Mouse (Mus musculus) neural tube, embryonic 15.5 days (tissue): Measurements from ENCODE around the gene Ttll9. TPM values are rescaled to one million over a fixed set of nuclear protein-coding genes. Genes with fewer than 3 reads are reported as not detected.
A peak's percentile ranks its signal among the peaks of the same experiment; 100 is the strongest.

Source experiments
- ATAC-seq: fragments of 200-750 bp; cut with Nextera tagmentation; 2 replicates; pipeline ENCODE4 v1.8.0; 2017; ENCODE audit warnings: mild to moderate bottlenecking, moderate TSS enrichment, moderate library complexity; ENCODE audit not compliant: low FRiP score
- H3K27ac ChIP-seq: fragments of 300-500 bp; sonication (generic); replicated peaks from 2 replicates; pipeline ENCODE4 v1.5.1; 2015; ENCODE audit warnings: mild to moderate bottlenecking, inconsistent platforms
- H3K27me3 ChIP-seq: fragments of 300-500 bp; sonication (generic); replicated peaks from 2 replicates; pipeline ENCODE4 v1.6.1; 2015; ENCODE audit warnings: inconsistent platforms
- H3K36me3 ChIP-seq: fragments of 300-500 bp; sonication (generic); 2 replicates; pipeline ENCODE4 v1.6.1; 2015; ENCODE audit warnings: inconsistent platforms
- H3K4me1 ChIP-seq: fragments of 300-500 bp; sonication (generic); 2 replicates; pipeline ENCODE4 v1.6.1; 2015; ENCODE audit warnings: inconsistent platforms
- H3K4me2 ChIP-seq: fragments of 300-500 bp; sonication (generic); 2 replicates; pipeline ENCODE4 v1.6.1; 2015; ENCODE audit warnings: inconsistent platforms, mild to moderate bottlenecking, moderate library complexity
- H3K4me3 ChIP-seq: fragments of 300-500 bp; sonication (generic); replicated peaks from 2 replicates; pipeline ENCODE4 v1.5.1; 2015; ENCODE audit warnings: mild to moderate bottlenecking, inconsistent platforms
- H3K9ac ChIP-seq: fragments of 300-500 bp; sonication (generic); replicated peaks from 2 replicates; pipeline ENCODE4 v1.6.1; 2015; ENCODE audit warnings: mild to moderate bottlenecking, inconsistent platforms
- H3K9me3 ChIP-seq: fragments of 300-500 bp; sonication (generic); replicated peaks from 2 replicates; pipeline ENCODE4 v1.6.1; 2016; ENCODE audit warnings: inconsistent platforms
- WGBS: fragments of 180-500 bp; shearing (Covaris S2); methylation state at CpG from one replicate; pipeline ENCODE4 v1.1.7; 2015; ENCODE audit warnings: mixed read lengths; 5-methylcytosine and 5-hydroxymethylcytosine counted together
- polyA plus RNA-seq: library from polyadenylated mRNA; unstranded; fragments of >200 nt; fragmentation: Nextera tagmentation; extraction: Ambion mirVana; gene quantifications from 2 replicates; pipeline ENCODE4 v1.2.1, GENCODE M21; 2015

The Ttll9 gene
- 8.1 and 8.7 TPM in 2 replicates for polyA plus RNA-seq

- WGBS, result 2% methylated on average over 34 of the region's 34 CpGs
- no peak within 1 kb of the TSS; the same call in 1 of the 2 replicates for H3K27ac ChIP-seq
- peak within 1 kb of the TSS; percentile 34 for H3K9ac ChIP-seq
- 0 out of 2 replicates have a peak, but pooled peaks cover 3% of the 10 kb centered on the region for H3K4me1 ChIP-seq
- H3K36me3 ChIP-seq, result no peaks in the 10 kb centered on the region
- H3K4me2 ChIP-seq, result peak within 1 kb of the TSS; percentile 80
- H3K9me3 ChIP-seq, result no peaks in the 10 kb centered on the region
- peak; percentile 93 for ATAC-seq
- H3K4me3 ChIP-seq, result peak within 1 kb of the TSS; percentile 52
- peaks cover 3% of the 10 kb centered on the region; the same call in 1 of the 2 replicates for H3K27me3 ChIP-seq
Observed at GRCm38 (mm10) chr2:152962091-152962793, at the start of gene Ttll9. Gene Ttll9, plus strand, starts transcription at chr2:152962485.

GRCm38 (mm10) chr2:152913471-152913870, 48.8 kb upstream of the Ttll9 start:
- Histone ChIP-seq H3K4me1 (peaks cover 11% of the 10 kb centered on the region), H3K4me2 (no peak overlapping the region), H3K27me3 (peaks cover 58% of the 10 kb centered on the region), H3K4me3 (no peak overlapping the region), H3K9me3 (no peaks in the 10 kb centered on the region), H3K9ac (no peak overlapping the region), H3K27ac (no peak overlapping the region), H3K36me3 (no peaks in the 10 kb centered on the region)
- no peak for ATAC-seq
- 43% methylated on average over 7 of the region's 7 CpGs for WGBS

- H3K9me3 ChIP-seq, result no peaks in the 10 kb centered on the region
- peak overlapping the region; percentile 29 for H3K4me3 ChIP-seq
- WGBS, result 3% methylated on average over 18 of the region's 18 CpGs
- no peak overlapping the region for H3K27ac ChIP-seq
- ATAC-seq, result peak; percentile 85
- peak overlapping the region; percentile 63 for H3K4me2 ChIP-seq
- H3K36me3 ChIP-seq, result no peaks in the 10 kb centered on the region
- H3K27me3 ChIP-seq, result peaks cover 58% of the 10 kb centered on the region
- peak overlapping the region; percentile 30; the same call in 1 of the 2 replicates for H3K9ac ChIP-seq
- peaks cover 11% of the 10 kb centered on the region for H3K4me1 ChIP-seq
Observed at GRCm38 (mm10) chr2:152914310-152915120, 47.8 kb upstream of the Ttll9 start.

DNA sequence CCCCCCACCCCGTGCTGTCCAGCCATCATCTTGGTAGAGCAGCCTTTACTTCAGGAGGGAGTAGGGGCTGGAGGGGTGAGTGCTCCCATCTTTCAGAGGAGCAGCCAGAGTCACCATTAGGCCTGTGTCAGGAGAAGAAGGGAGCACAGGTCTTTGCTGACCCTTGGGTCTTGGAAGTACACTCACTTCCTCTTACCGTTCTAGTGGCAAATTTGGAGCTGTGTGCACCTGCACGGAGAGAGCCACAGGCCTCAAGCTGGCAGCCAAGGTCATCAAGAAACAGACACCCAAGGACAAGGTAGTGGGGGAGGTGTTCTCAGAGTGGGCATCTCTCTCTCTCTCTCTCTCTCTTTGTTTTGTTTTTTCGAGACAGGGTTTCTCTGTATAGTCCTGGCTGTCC, 46.8 kb upstream of the Ttll9 start:
- 70% methylated on average over 4 of the region's 4 CpGs for WGBS

DNA sequence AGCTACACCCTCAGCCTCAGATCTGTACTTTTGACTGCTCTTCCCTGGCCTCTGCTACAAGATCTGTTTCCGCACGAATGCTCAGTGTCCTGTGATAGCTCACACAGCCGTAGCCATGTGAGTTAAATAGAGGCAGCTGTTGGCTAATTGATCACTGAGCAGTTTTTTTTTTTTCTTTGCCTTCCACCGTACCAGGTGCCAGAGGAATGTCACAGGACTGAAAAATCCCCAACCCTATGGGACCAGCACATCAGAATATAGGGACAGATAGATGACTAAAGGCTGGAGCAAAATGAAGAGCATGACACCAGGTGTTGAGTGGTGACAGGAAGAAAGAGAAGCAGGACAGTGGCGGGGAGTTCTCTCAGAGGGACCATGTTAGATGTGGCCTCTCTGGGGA, 46.2 kb upstream of the Ttll9 start:
- Histone ChIP-seq H3K4me1 (peaks cover 11% of the 10 kb centered on the region), H3K27ac (no peak overlapping the region), H3K9ac (no peak overlapping the region), H3K4me2 (no peak overlapping the region), H3K4me3 (no peak overlapping the region), H3K36me3 (no peaks in the 10 kb centered on the region), H3K9me3 (no peaks in the 10 kb centered on the region), H3K27me3 (peaks cover 44% of the 10 kb centered on the region)
- no peak for ATAC-seq
- 56% methylated on average over 5 of the region's 5 CpGs for WGBS

More for the DNA sequence above, 46.8 kb upstream of the Ttll9 start:
- Histone ChIP-seq H3K4me3 (no peak overlapping the region), H3K9ac (no peak overlapping the region), H3K9me3 (no peaks in the 10 kb centered on the region), H3K27ac (no peak overlapping the region), H3K36me3 (no peaks in the 10 kb centered on the region), H3K4me1 (peaks cover 11% of the 10 kb centered on the region), H3K27me3 (peaks cover 51% of the 10 kb centered on the region), H3K4me2 (no peak overlapping the region)
- ATAC-seq, result no peak

DNA sequence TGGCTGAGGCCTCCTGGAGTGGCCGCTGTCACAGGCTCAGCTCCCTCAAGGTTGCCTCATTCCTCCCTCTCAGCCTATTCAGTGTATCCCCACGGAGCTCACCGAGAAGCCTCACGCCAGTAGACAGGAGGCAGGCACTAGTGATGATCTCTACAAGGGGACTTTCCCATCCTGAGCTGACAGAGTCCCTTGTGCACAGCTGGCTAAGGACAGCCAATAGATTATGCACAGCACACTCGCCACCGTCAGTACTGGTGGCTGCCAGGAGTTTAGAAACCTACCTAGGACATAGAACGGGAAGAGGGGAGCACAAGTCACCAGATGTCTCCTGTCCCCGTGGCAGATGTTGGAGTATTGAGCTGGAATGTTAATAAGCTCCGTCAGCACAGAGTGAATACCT, 44.6 kb upstream of the Ttll9 start:
- H3K27ac ChIP-seq, result no peak overlapping the region
- H3K36me3 ChIP-seq, result no peaks in the 10 kb centered on the region
- no peak for ATAC-seq
- H3K9ac ChIP-seq, result no peak overlapping the region
- peaks cover 11% of the 10 kb centered on the region for H3K4me1 ChIP-seq
- H3K9me3 ChIP-seq, result no peaks in the 10 kb centered on the region
- no peak overlapping the region for H3K4me3 ChIP-seq
- 52% methylated on average over 9 of the region's 9 CpGs for WGBS
- H3K4me2 ChIP-seq, result no peak overlapping the region
- peaks cover 30% of the 10 kb centered on the region for H3K27me3 ChIP-seq

DNA sequence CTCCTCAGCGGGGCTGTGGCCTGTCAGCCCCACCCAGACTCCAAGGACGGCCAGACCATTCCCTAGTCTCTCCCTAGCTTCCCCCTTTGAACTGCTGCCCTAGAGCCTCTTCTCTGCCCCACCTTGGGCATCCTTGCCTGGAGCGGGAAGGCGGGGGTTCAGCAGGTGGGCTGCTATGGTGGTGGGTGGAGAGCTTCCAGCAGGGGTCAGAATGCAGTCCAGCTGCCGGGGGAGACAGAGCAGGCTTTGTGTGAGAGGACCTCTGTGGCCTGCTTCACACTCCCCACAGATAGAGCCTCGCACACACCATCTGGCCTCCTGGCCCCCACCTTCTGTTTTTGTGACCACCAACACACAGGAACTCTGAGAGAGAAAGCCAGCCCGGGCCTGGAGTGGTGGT, 39.9 kb upstream of the Ttll9 start:
- 41% methylated on average over 7 of the region's 7 CpGs for whole genome bisulfite sequencing
- H3K9me3 ChIP-seq, result no peaks in the 10 kb centered on the region
- H3K4me2 ChIP-seq, result no peak overlapping the region
- no peak overlapping the region for H3K27ac ChIP-seq
- no peak overlapping the region for H3K4me3 ChIP-seq
- 0 out of 2 replicates have a peak, but pooled peaks cover 3% of the 10 kb centered on the region for H3K27me3 ChIP-seq
- no peaks in the 10 kb centered on the region for H3K4me1 ChIP-seq
- no peaks in the 10 kb centered on the region for H3K36me3 ChIP-seq
- no peak overlapping the region for H3K9ac ChIP-seq
- ATAC-seq, result no peak

- H3K27me3 ChIP-seq, result no peaks in the 10 kb centered on the region
- H3K27ac ChIP-seq, result no peak overlapping the region
- no peaks in the 10 kb centered on the region for H3K4me1 ChIP-seq
- 81% methylated on average over 3 of the region's 3 CpGs for WGBS
- no peaks in the 10 kb centered on the region for H3K9me3 ChIP-seq
- H3K4me3 ChIP-seq, result no peak overlapping the region
- H3K9ac ChIP-seq, result no peak overlapping the region
- ATAC-seq, result no peak
- H3K36me3 ChIP-seq, result no peaks in the 10 kb centered on the region
- H3K4me2 ChIP-seq, result no peak overlapping the region
Observed at GRCm38 (mm10) chr2:152923621-152924020, 38.7 kb upstream of the Ttll9 start.

- no peak overlapping the region for H3K9ac ChIP-seq
- no peak overlapping the region for H3K4me3 ChIP-seq
- no peaks in the 10 kb centered on the region for H3K4me1 ChIP-seq
- no peaks in the 10 kb centered on the region for H3K9me3 ChIP-seq
- H3K27ac ChIP-seq, result no peak overlapping the region
- H3K27me3 ChIP-seq, result no peaks in the 10 kb centered on the region
- 63% methylated on average over 8 of the region's 8 CpGs for WGBS
- H3K36me3 ChIP-seq, result no peaks in the 10 kb centered on the region
- no peak for ATAC-seq
- no peak overlapping the region for H3K4me2 ChIP-seq
Observed at GRCm38 (mm10) chr2:152924128-152924527, 38.2 kb upstream of the Ttll9 start.

GRCm38 (mm10) chr2:152924543-152924942, 37.7 kb upstream of the Ttll9 start:
- no peak for ATAC-seq
- H3K9me3 ChIP-seq, result no peaks in the 10 kb centered on the region
- H3K4me1 ChIP-seq, result no peaks in the 10 kb centered on the region
- H3K9ac ChIP-seq, result no peak overlapping the region
- no peak overlapping the region for H3K27ac ChIP-seq
- H3K36me3 ChIP-seq, result no peaks in the 10 kb centered on the region
- H3K4me2 ChIP-seq, result no peak overlapping the region
- H3K4me3 ChIP-seq, result no peak overlapping the region
- 85% methylated on average over 5 of the region's 5 CpGs for WGBS
- no peaks in the 10 kb centered on the region for H3K27me3 ChIP-seq

DNA sequence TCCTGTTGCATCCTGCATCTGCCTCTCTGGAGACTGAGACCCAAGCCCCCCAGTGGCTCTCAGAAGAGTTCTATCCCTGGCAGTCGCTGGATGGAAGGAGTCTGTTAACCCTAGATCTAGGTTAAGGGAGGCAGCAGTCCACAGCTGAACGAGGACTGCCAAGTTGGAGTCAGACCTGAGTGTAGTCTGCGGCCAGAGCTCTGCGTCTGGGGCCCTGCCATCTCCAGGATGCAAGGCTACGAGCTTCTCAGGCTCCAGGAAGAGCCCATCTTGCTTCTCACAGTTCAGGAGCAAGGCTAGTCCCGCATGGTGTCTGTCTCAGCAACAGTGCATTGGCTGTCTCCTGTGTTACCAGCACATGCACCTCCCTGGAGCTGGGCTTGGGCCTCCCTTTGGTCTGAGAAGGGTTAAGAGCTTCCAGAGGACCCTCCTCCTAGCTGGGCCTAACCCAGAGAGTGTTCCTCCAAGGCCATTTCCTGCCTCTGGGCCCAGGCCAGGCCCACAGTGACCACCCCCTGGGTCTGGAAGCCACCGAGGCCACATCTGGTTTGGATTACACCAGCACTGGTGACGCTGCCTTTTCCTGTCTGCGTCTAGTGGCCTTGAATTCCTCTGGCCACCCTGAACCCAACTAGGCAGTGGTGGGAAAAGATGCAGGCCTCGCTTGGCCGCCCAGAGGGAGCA, 37.0 kb upstream of the Ttll9 start:
- H3K27me3 ChIP-seq, result no peaks in the 10 kb centered on the region
- 67% methylated on average over 11 of the region's 11 CpGs for WGBS
- no peak overlapping the region for H3K4me2 ChIP-seq
- no peak overlapping the region for H3K9ac ChIP-seq
- no peak overlapping the region for H3K27ac ChIP-seq
- H3K36me3 ChIP-seq, result no peaks in the 10 kb centered on the region
- H3K4me1 ChIP-seq, result no peaks in the 10 kb centered on the region
- H3K4me3 ChIP-seq, result no peak overlapping the region
- no peak for ATAC-seq
- H3K9me3 ChIP-seq, result no peaks in the 10 kb centered on the region
